Mouse (Mus musculus): ENCODE data around the gene Ly86. TPM values are rescaled to one million over a fixed set of nuclear protein-coding genes. Genes with fewer than 3 reads are reported as not detected.

The Ly86 gene
- total and polyA plus RNA-seq, 3 experiments = 172 to 427 (median 290) TPM

DNA sequence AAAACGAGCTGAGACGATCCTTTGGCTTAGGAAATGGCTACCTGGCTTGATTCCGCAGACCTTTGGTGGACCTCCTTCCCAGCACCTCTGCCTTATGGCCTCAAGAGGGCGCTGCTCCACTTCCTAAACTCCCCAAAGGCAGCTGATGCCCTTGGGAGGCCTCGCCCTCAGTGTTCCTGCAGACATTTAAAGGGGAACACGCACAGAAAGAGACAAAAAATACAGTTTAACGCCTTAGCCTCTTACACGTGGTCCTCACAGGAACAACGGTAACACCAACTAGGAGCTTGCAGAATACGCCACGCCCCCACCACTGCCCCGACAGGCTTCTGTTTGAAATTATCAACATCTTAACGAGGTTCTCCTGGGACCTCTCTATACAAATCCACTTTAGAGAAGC lies 108.2 kb downstream of the Ly86 start:
- Histone ChIP-seq H3K36me3 (replicated peaks in 1 of 2; ENCODE audit: control insufficient read depth in 1 of 2, insufficient read depth in 1 of 2, low read length in 1 of 2) (no peaks in the 10 kb centered on the region), H3K27ac (ENCODE audit: insufficient read depth, low read depth) (no peak overlapping the region), H3K79me2 (replicated peaks; ENCODE audit: control insufficient read depth, extremely low read depth, insufficient read depth, poor library complexity, severe bottlenecking) (no peaks in the 10 kb centered on the region), H3K9ac (ENCODE audit: insufficient read depth, low read depth) (no peak overlapping the region), H3K4me2 (ENCODE audit: insufficient read depth, low read depth, poor library complexity, severe bottlenecking) (peak overlapping the region; percentile 24; the same call in 1 of the 2 replicates), H3K4me3 (replicated peaks in 1 of 3; ENCODE audit: low read depth in 2 of 3, low read length in 2 of 3, poor library complexity in 1 of 3) (no peak overlapping the region), H3K4me1 (ENCODE audit: control insufficient read depth in 1 of 2, insufficient read depth in 2 of 2) (peaks cover 0 to 11% of the 10 kb centered on the region in 2 experiments; a peak in 3 of 4 replicates), H3K9me3 (replicated peaks; ENCODE audit: low read length) (peaks cover 12% of the 10 kb centered on the region), H3K27me3 (replicated peaks) (no peaks in the 10 kb centered on the region)
- in situ Hi-C loops (cut with MboI; ENCODE audit: low pct_ligation_motif_present, low pct_unique_long_range_greater_than_20kb, low sequenced_read_pairs) = loop anchor here (5.0 kb wide), 1 partner anchor 509 kb away; no protein-coding TSS in a partner anchor
- dilution Hi-C loops (cut with MboI; ENCODE audit: extremely low pct_ligation_motif_present, extremely low pct_unique_long_range_greater_than_20kb, low sequenced_read_pairs) = no loop called here
- DNase-seq (ENCODE audit: extremely low read depth) = peak; percentile 73
- no peak for TF ChIP-seq ZC3H11A (IDR thresholded peaks at IDR 0.05; ENCODE audit: low read depth, low read length)
- TF ChIP-seq CHD1 (IDR thresholded peaks at IDR 0.05; ENCODE audit: low read depth, low read length) = no peak
- TF ChIP-seq POLR2AphosphoS2 (IDR thresholded peaks at IDR 0.05; ENCODE audit: low read depth, low read length) = no peak
- TF ChIP-seq ZNF384 (IDR thresholded peaks at IDR 0.05; ENCODE audit: low read depth, low read length) = no peak
- TF ChIP-seq POLR2A (IDR thresholded peaks at IDR 0.05; ENCODE audit: low read depth, low read length) = no peak
- TF ChIP-seq RAD21 (IDR thresholded peaks at IDR 0.05; ENCODE audit: low read depth, low read length) = peak; percentile 87
- TF ChIP-seq USF1 (IDR thresholded peaks at IDR 0.05; ENCODE audit: low read depth, low read length) = no peak
- TF ChIP-seq CTCF (conservative IDR thresholded peaks at IDR 0.05 in 1 of 2, IDR thresholded peaks at IDR 0.05 in 1 of 2; ENCODE audit: low read depth in 2 of 2, low read length in 2 of 2) = peak; percentile 61 to 81
- TF ChIP-seq ZMIZ1 (IDR thresholded peaks at IDR 0.05; ENCODE audit: low read depth, low read length) = no peak
- TF ChIP-seq JUND (conservative IDR thresholded peaks at IDR 0.05; ENCODE audit: low read depth, low read length) = no peak
- no peak for TF ChIP-seq KAT2A (IDR thresholded peaks at IDR 0.05; ENCODE audit: insufficient replicate concordance, low read length)
- TF ChIP-seq NELFE (IDR thresholded peaks at IDR 0.05; ENCODE audit: low read depth, low read length) = no peak
- no peak for TF ChIP-seq TCF12 (IDR thresholded peaks at IDR 0.05; ENCODE audit: low read depth, low read length)
- TF ChIP-seq MYC (IDR thresholded peaks at IDR 0.05; ENCODE audit: low read depth, low read length) = 0 out of 2 replicates have a peak, but pooled peaks have one; percentile 21
- no peak for TF ChIP-seq RCOR1 (conservative IDR thresholded peaks at IDR 0.05; ENCODE audit: low read depth, low read length)
- TF ChIP-seq IRF4 (IDR thresholded peaks at IDR 0.05; ENCODE audit: low read depth, low read length) = no peak
- peak; percentile 72 for TF ChIP-seq SMC3 (IDR thresholded peaks at IDR 0.05; ENCODE audit: low read depth, low read length)
- 0 out of 2 replicates have a peak, but pooled peaks have one; percentile 15 for TF ChIP-seq ELF1 (IDR thresholded peaks at IDR 0.05; ENCODE audit: low read depth, low read length)
- TF ChIP-seq MXI1 (IDR thresholded peaks at IDR 0.05; ENCODE audit: low read depth, low read length) = no peak
- no peak for TF ChIP-seq PAX5 (IDR thresholded peaks at IDR 0.05; ENCODE audit: low read length)
- no peak for TF ChIP-seq JUN (IDR thresholded peaks at IDR 0.05; ENCODE audit: insufficient read depth, low read depth, low read length)
- no peak for TF ChIP-seq MEF2A (IDR thresholded peaks at IDR 0.05; ENCODE audit: borderline replicate concordance, low read depth, low read length)
- TF ChIP-seq UBTF (IDR thresholded peaks at IDR 0.05; ENCODE audit: low read depth, low read length) = no peak
- 0 out of 2 replicates have a peak, but pooled peaks have one; percentile 50 for TF ChIP-seq MAX (IDR thresholded peaks at IDR 0.05; ENCODE audit: low read length)
- TF ChIP-seq BHLHE40 (IDR thresholded peaks at IDR 0.05; ENCODE audit: low read depth, low read length) = no peak
- TF ChIP-seq NRF1 (IDR thresholded peaks at IDR 0.05; ENCODE audit: low read depth, low read length) = no peak
- TF ChIP-seq E2F4 (IDR thresholded peaks at IDR 0.05; ENCODE audit: insufficient replicate concordance, low read depth, low read length) = no peak
- no peak for TF ChIP-seq ETS1 (conservative IDR thresholded peaks at IDR 0.05; ENCODE audit: low read depth, low read length)
- no peak for TF ChIP-seq MAFK (IDR thresholded peaks at IDR 0.05; ENCODE audit: insufficient replicate concordance, low read length)
- no peak for TF ChIP-seq MAZ (IDR thresholded peaks at IDR 0.05; ENCODE audit: low read depth, low read length)
- no peak for TF ChIP-seq ZKSCAN1 (IDR thresholded peaks at IDR 0.05; ENCODE audit: borderline replicate concordance, low read depth, low read length)
- no peak for TF ChIP-seq USF2 (conservative IDR thresholded peaks at IDR 0.05; ENCODE audit: low read depth, low read length)
